Mouse (Mus musculus) stomach, postnatal 0 days (tissue): ENCODE measurements around the gene Tmprss6.

Source experiments
- CTCF ChIP-seq: IDR thresholded peaks from 2 replicates; pipeline ENCODE4 v1.5.1; 2016; ENCODE audit warnings: antibody characterized with exemption, low read depth, mild to moderate bottlenecking, moderate library complexity
- EP300 ChIP-seq: optimal IDR thresholded peaks from 2 replicates; pipeline ENCODE3; 2016; ENCODE audit warnings: antibody characterized with exemption

DNA sequence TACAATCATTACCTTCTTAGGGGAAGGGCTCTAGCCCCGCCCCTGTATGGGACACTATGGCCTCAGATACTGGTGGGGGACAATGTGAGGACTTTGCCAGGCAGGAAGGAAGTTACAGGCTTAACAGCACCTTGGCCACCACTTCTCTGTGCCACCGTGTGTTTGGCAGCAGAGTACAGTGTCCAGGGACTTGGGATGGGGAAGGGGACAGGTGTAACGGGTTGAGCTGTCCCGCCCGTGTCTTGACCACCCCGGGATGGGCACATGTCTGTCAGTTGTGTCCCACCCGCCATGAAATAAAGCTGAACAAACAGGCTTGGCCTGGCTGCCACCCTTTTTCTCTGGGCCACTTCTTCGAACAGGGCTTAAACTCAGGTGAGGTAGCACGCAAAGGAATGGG lies 29.5 kb downstream of the Tmprss6 start:
- TF ChIP-seq EP300 (no peak), CTCF (no peak)
